Mouse (Mus musculus) erythroblast, embryonic 14.5 days (primary cell): Measurements from ENCODE around the gene Snx5.

Experiments
- GATA1 ChIP-seq: IDR thresholded peaks from 2 replicates; pipeline ENCODE4 v1.6.1; 2012; ENCODE audit warnings: low read length, inconsistent platforms, mixed read lengths
- TAL1 ChIP-seq: IDR thresholded peaks from 3 replicates; pipeline ENCODE4 v1.6.1; 2012; ENCODE audit warnings: low read length, inconsistent platforms, mixed read lengths

- TF ChIP-seq TAL1 (no peak), GATA1 (no peak)
These were observed 35.1 kb upstream of the Snx5 start for GRCm38 (mm10) chr2:144305721-144306294.
